Comparison of ENCODE assay signal across 8 mouse cellular contexts in genomic region chr7:25077414-25077755, GRCm38 (mm10). TPM values are rescaled to one million over a fixed set of nuclear protein-coding genes. Genes with fewer than 3 reads are reported as not detected.
DNase-seq lines count a peak whose midpoint lies in the region; ATAC-seq and TF ChIP-seq lines count a peak whose summit lies in the region.

No protein-coding gene starts in this region.

- peak overlapping the region; percentile 85 for H3K27ac ChIP-seq in left cerebral cortex, adult 2 months
- peak overlapping the region; percentile 41; the same call in 1 of the 2 replicates for H3K27ac ChIP-seq in cortical plate, adult 2 months (ENCODE audit: insufficient read depth, low read length)
- H3K27ac ChIP-seq in hindbrain, embryonic 16.5 days (ENCODE audit: low read depth, low read length) = peak overlapping the region; percentile 97
- H3K27ac ChIP-seq in midbrain, embryonic 16.5 days (ENCODE audit: low read length) = peak overlapping the region; percentile 90

- H3K9me3 ChIP-seq in hindbrain, embryonic 16.5 days (ENCODE audit: control insufficient read depth, low read length) = no peaks in the 10 kb centered on the region
- no peaks in the 10 kb centered on the region for H3K9me3 ChIP-seq in midbrain, embryonic 16.5 days (replicated peaks; ENCODE audit: control insufficient read depth, low read length, poor library complexity, severe bottlenecking)

- H3K4me1 ChIP-seq in cortical plate, adult 2 months (ENCODE audit: control insufficient read depth, insufficient read depth, low read length) = peaks cover 8% of the 10 kb centered on the region; the same call in 1 of the 2 replicates
- peaks cover 31% of the 10 kb centered on the region for H3K4me1 ChIP-seq in hindbrain, embryonic 16.5 days (ENCODE audit: control insufficient read depth, insufficient read depth, low read depth, low read length)
- H3K4me1 ChIP-seq in midbrain, embryonic 16.5 days (ENCODE audit: control insufficient read depth, insufficient read depth, low read length) = peaks cover 28% of the 10 kb centered on the region

- 0% methylated on average over 33 of the region's 33 CpGs for WGBS in hindbrain, embryonic 16.5 days
- WGBS in midbrain, embryonic 16.5 days = 0% methylated on average over 17 of the region's 33 CpGs

- H3K27me3 ChIP-seq in hindbrain, embryonic 16.5 days (replicated peaks; ENCODE audit: control insufficient read depth, insufficient read depth, low read length) = no peaks in the 10 kb centered on the region
- no peaks in the 10 kb centered on the region for H3K27me3 ChIP-seq in midbrain, embryonic 16.5 days (ENCODE audit: control insufficient read depth, insufficient read depth, low read depth, low read length)

- H3K4me2 ChIP-seq in hindbrain, embryonic 16.5 days (ENCODE audit: low read length) = peak overlapping the region; percentile 81
- H3K4me2 ChIP-seq in midbrain, embryonic 16.5 days (ENCODE audit: low read length) = peak overlapping the region; percentile 50

- TF ChIP-seq CTCF in left cerebral cortex, adult 2 months (IDR thresholded peaks at IDR 0.05) = no peak
- TF ChIP-seq CTCF in cortical plate, adult 2 months (IDR thresholded peaks at IDR 0.05; ENCODE audit: extremely low read depth, insufficient read depth, low read length) = no peak

- peak overlapping the region; percentile 82 for H3K9ac ChIP-seq in hindbrain, embryonic 16.5 days (ENCODE audit: low read depth, low read length)
- peak overlapping the region; percentile 89 for H3K9ac ChIP-seq in midbrain, embryonic 16.5 days (ENCODE audit: low read depth, low read length)

- peaks cover 25% of the 10 kb centered on the region for H3K36me3 ChIP-seq in hindbrain, embryonic 16.5 days (ENCODE audit: control insufficient read depth, insufficient read depth, low read length)
- peaks cover 26% of the 10 kb centered on the region for H3K36me3 ChIP-seq in midbrain, embryonic 16.5 days (ENCODE audit: control insufficient read depth, insufficient read depth, low read length)

- peak overlapping the region; percentile 80 for H3K4me3 ChIP-seq in left cerebral cortex, adult 2 months
- peak overlapping the region; percentile 70 for H3K4me3 ChIP-seq in cortical plate, adult 2 months (ENCODE audit: insufficient read depth, low read length)
- peak overlapping the region; percentile 97 for H3K4me3 ChIP-seq in hindbrain, embryonic 16.5 days (ENCODE audit: low read length)
- peak overlapping the region; percentile 83 for H3K4me3 ChIP-seq in midbrain, embryonic 16.5 days (ENCODE audit: low read depth, low read length)

- no peak for TF ChIP-seq POLR2A in cortical plate, adult 2 months (IDR thresholded peaks at IDR 0.05; ENCODE audit: extremely low read depth, insufficient read depth, low read length)

- no peak for DNase-seq in left cerebral cortex, adult 2 months (ENCODE audit: extremely low spot score in 1 of 2, low spot score in 2 of 2)
- DNase-seq in left cerebral cortex, adult 8-10 months (ENCODE audit: low spot score in 2 of 2) = no peak
- DNase-seq in kidney, postnatal 10 days = no peak
- DNase-seq in thymus, postnatal 25 days = no peak
- no peak for DNase-seq in kidney, postnatal 14 days

- intact Hi-C loops in left cerebral cortex, adult 2 months (cut with DNase I) = loop anchor here (10.0 kb wide), 1 partner anchor 193 kb away; the partner anchor contains the start of gene Rps19

- no peak for ATAC-seq in hindbrain, embryonic 16.5 days
- peak; percentile 34 for ATAC-seq in midbrain, embryonic 16.5 days

RNA-seq across cellular contexts. Expression of gene Zfp574, which starts 5.0 kb away (rescaled TPM):
- total RNA-seq in left cerebral cortex, adult 2 months (2021) = 10 to 100 TPM; 37.1 to 37.7 TPM
- 10 to 100 TPM; 36.8 to 40.0 (median 37.1) TPM for total RNA-seq in left cerebral cortex, adult 8-10 months (2022)
- polyA plus RNA-seq in cortical plate, adult 2 months (2012; rRNA removed) = 36.6 and 39.2 TPM in 2 replicates
- 30.0 and 39.7 TPM in 2 replicates for polyA plus RNA-seq in hindbrain, embryonic 16.5 days (2015; fragmentation: Nextera tagmentation; extraction: Ambion mirVana)
- polyA plus RNA-seq in midbrain, embryonic 16.5 days (2015; fragmentation: Nextera tagmentation; extraction: Ambion mirVana) = 33.7 and 34.2 TPM in 2 replicates

RNA-seq across cellular contexts. Expression of gene Grik5, which starts 5.2 kb away (rescaled TPM):
- 100 to 1,000 TPM; 207 to 218 TPM for total RNA-seq in left cerebral cortex, adult 2 months (2021)
- total RNA-seq in left cerebral cortex, adult 8-10 months (2022) = 100 to 1,000 TPM; 201 to 224 (median 207) TPM
- polyA plus RNA-seq in cortical plate, adult 2 months (2012; rRNA removed) = 191 and 201 TPM in 2 replicates
- polyA plus RNA-seq in hindbrain, embryonic 16.5 days (2015; fragmentation: Nextera tagmentation; extraction: Ambion mirVana) = 12.5 and 15.8 TPM in 2 replicates
- 14.2 and 15.5 TPM in 2 replicates for polyA plus RNA-seq in midbrain, embryonic 16.5 days (2015; fragmentation: Nextera tagmentation; extraction: Ambion mirVana)

Comparison
In these comparisons a context has a peak if more than half of its experiments do, and no peak if none do; other contexts are left out.
1. H3K27ac ChIP-seq: peak in every context shown above with its lines; median percentile 97 in hindbrain, embryonic 16.5 days; 90 in midbrain, embryonic 16.5 days; 85 in left cerebral cortex, adult 2 months; 41 in cortical plate, adult 2 months.
2. RNA of gene Grik5, which starts 5.2 kb away (polyA plus RNA-seq): 191 to 201 TPM in cortical plate, adult 2 months; 14.2 to 15.5 TPM in midbrain, embryonic 16.5 days and 12.5 to 15.8 TPM in hindbrain, embryonic 16.5 days; every median in the first group is over 10 times any median in the second.
3. Peak in every context shown above with its lines, with median percentiles within 50 percentile points of each other: H3K4me3 ChIP-seq.